ENCODE assay signal across 21 mouse cellular contexts in genomic region chr6:28486905-28487304, GRCm38 (mm10). TPM values are rescaled to one million over a fixed set of nuclear protein-coding genes. Genes with fewer than 3 reads are reported as not detected.
DNase-seq lines count a peak whose midpoint lies in the region; ATAC-seq and TF ChIP-seq lines count a peak whose summit lies in the region.
"Had no signal": no experiment of that assay in that cellular context is flagged by ENCODE, and none has a peak within 500 bp of the region (broad histone marks: within the 10 kb centered on the region; RNA-seq: fewer than 3 reads in every experiment).

No protein-coding gene starts in this region.

- no peak overlapping the region for H3K9ac ChIP-seq in heart, postnatal 0 days (replicated peaks; ENCODE audit: low read depth, low read length)
- H3K9ac ChIP-seq: heart, embryonic 12.5 days; hindbrain, embryonic 15.5 days; limb, embryonic 15.5 days; neural tube, embryonic 12.5 days; stomach, embryonic 15.5 days had no signal

- no peak overlapping the region; the same call in 1 of the 2 replicates for H3K4me2 ChIP-seq in heart, postnatal 0 days (ENCODE audit: low read depth, low read length)
- H3K4me2 ChIP-seq: heart, embryonic 12.5 days; hindbrain, embryonic 15.5 days; limb, embryonic 15.5 days; neural tube, embryonic 12.5 days; stomach, embryonic 15.5 days had no signal

- no peaks in the 10 kb centered on the region for H3K27me3 ChIP-seq in heart, postnatal 0 days (ENCODE audit: control insufficient read depth, insufficient read depth, low read length)
- no peaks in the 10 kb centered on the region for H3K27me3 ChIP-seq in C2C12 (ENCODE audit: control insufficient read depth, insufficient read depth, insufficient read length)
- no peaks in the 10 kb centered on the region for H3K27me3 ChIP-seq in small intestine, adult 2 months (ENCODE audit: control insufficient read depth, insufficient read depth, low read length)
- H3K27me3 ChIP-seq: heart, embryonic 12.5 days; hindbrain, embryonic 15.5 days; limb, embryonic 15.5 days; megakaryocyte, embryonic 14.5 days; neural tube, embryonic 12.5 days; stomach, embryonic 15.5 days had no signal

- peaks cover 96% of the 10 kb centered on the region for H3K79me3 ChIP-seq in C2C12 (ENCODE audit: low read depth)

- no peak overlapping the region for H3ac ChIP-seq in C2C12 (ENCODE audit: control insufficient read depth, insufficient read length, low read depth)

- ATAC-seq in heart, postnatal 0 days (ENCODE audit: insufficient read depth, low read depth): no peak

- TF ChIP-seq CTCF in heart, postnatal 0 days (IDR thresholded peaks at IDR 0.05; ENCODE audit: low read depth): no peak
- no peak for TF ChIP-seq CTCF in C2C12 (IDR thresholded peaks at IDR 0.05; ENCODE audit: control insufficient read depth, insufficient read depth, insufficient read length)
- no peak for TF ChIP-seq CTCF in embryonic fibroblast, embryonic 13.5 days (IDR thresholded peaks at IDR 0.05; ENCODE audit: borderline replicate concordance, insufficient read depth, low read length)
- no peak for TF ChIP-seq CTCF in small intestine, adult 2 months (IDR thresholded peaks at IDR 0.05; ENCODE audit: extremely low read depth, insufficient read length, insufficient replicate concordance, low read depth, low read length)

- H3K4me3 ChIP-seq in heart, postnatal 0 days (ENCODE audit: low read depth, low read length): no peak overlapping the region
- H3K4me3 ChIP-seq in C2C12 (ENCODE audit: insufficient read depth, poor library complexity, severe bottlenecking): no peak overlapping the region
- no peak overlapping the region for H3K4me3 ChIP-seq in embryonic fibroblast, embryonic 13.5 days (ENCODE audit: insufficient read depth, low read length)
- peak overlapping the region; percentile 42 for H3K4me3 ChIP-seq in small intestine, adult 2 months (ENCODE audit: low read depth, low read length)
- H3K4me3 ChIP-seq: heart, embryonic 12.5 days; hindbrain, embryonic 15.5 days; limb, embryonic 15.5 days; megakaryocyte, embryonic 14.5 days; neural tube, embryonic 12.5 days; stomach, embryonic 15.5 days had no signal

- DNase-seq in heart, postnatal 0 days (ENCODE audit: low spot score): no peak
- DNase-seq in heart, postnatal 36 days: no peak
- DNase-seq in adrenal gland, postnatal 25 days: no peak
- DNase-seq in spleen, postnatal 36 days (ENCODE audit: low spot score in 2 of 2): no peak
- DNase-seq: cerebellum, adult 11-12 months; cerebellum, postnatal 36 days; gastrocnemius, postnatal 25 days; kidney, adult 9 months; lung, adult 2 months had no signal

- no peak for TF ChIP-seq POLR2A in embryonic fibroblast, embryonic 13.5 days (IDR thresholded peaks at IDR 0.05; ENCODE audit: low read depth, low read length)
- TF ChIP-seq POLR2A in small intestine, adult 2 months (IDR thresholded peaks at IDR 0.05; ENCODE audit: low read depth, low read length): no peak

- intact Hi-C loops in heart, postnatal 36 days (cut with DNase I): no loop called here

- H3K9me3 ChIP-seq in heart, postnatal 0 days (replicated peaks; ENCODE audit: control insufficient read depth, low read length): no peaks in the 10 kb centered on the region
- H3K9me3 ChIP-seq: heart, embryonic 12.5 days; hindbrain, embryonic 15.5 days; limb, embryonic 15.5 days; megakaryocyte, embryonic 14.5 days; neural tube, embryonic 12.5 days; stomach, embryonic 15.5 days had no signal

- H3K4me1 ChIP-seq in heart, postnatal 0 days (ENCODE audit: control insufficient read depth, insufficient read depth): peaks cover 64% of the 10 kb centered on the region
- peaks cover 26% of the 10 kb centered on the region for H3K4me1 ChIP-seq in embryonic fibroblast, embryonic 13.5 days (ENCODE audit: control insufficient read depth, insufficient read depth, low read length)
- peaks cover 13% of the 10 kb centered on the region for H3K4me1 ChIP-seq in small intestine, adult 2 months (ENCODE audit: control insufficient read depth, insufficient read depth, insufficient read length, low read length)

- H3K36me3 ChIP-seq in heart, postnatal 0 days (replicated peaks; ENCODE audit: control insufficient read depth, insufficient read depth, low read length): peaks cover 6% of the 10 kb centered on the region; the same call in 1 of the 2 replicates
- peaks cover 74% of the 10 kb centered on the region for H3K36me3 ChIP-seq in C2C12 (ENCODE audit: control insufficient read depth, insufficient read depth)
- H3K36me3 ChIP-seq in small intestine, adult 2 months (ENCODE audit: control insufficient read depth, insufficient read depth, low read length): peaks cover 10% of the 10 kb centered on the region; the same call in 1 of the 2 replicates
- H3K36me3 ChIP-seq: hindbrain, embryonic 15.5 days had no signal

- TF ChIP-seq EP300 in heart, postnatal 0 days (IDR thresholded peaks at IDR 0.05; ENCODE audit: low read depth): no peak

- 87% methylated on average over 7 of the region's 7 CpGs for WGBS in heart, postnatal 0 days
- WGBS in small intestine, adult 2 months: 43% methylated on average over 7 of the region's 7 CpGs

- 0 out of 2 replicates have a peak overlapping the region, but pooled peaks have one; percentile 77 for H3K27ac ChIP-seq in heart, postnatal 0 days (ENCODE audit: low read depth)
- H3K27ac ChIP-seq in embryonic fibroblast, embryonic 13.5 days (ENCODE audit: insufficient read depth, low read length): peak overlapping the region; percentile 36; the same call in 1 of the 2 replicates
- peak overlapping the region; percentile 38 for H3K27ac ChIP-seq in small intestine, adult 2 months (ENCODE audit: insufficient read depth, low read depth, low read length)
- H3K27ac ChIP-seq: hindbrain, embryonic 15.5 days; limb, embryonic 15.5 days; neural tube, embryonic 12.5 days; stomach, embryonic 15.5 days had no signal

- H3K79me2 ChIP-seq in C2C12 (ENCODE audit: control insufficient read depth, insufficient read depth): peaks cover 100% of the 10 kb centered on the region

TF ChIP-seq in C2C12, 6 proteins besides CTCF, POLR2A, EP300 and RAD21:
- TF ChIP-seq USF1 (IDR thresholded peaks at IDR 0.05; ENCODE audit: low read depth) (no peak), CEBPB (IDR thresholded peaks at IDR 0.05; ENCODE audit: low read depth) (peak; percentile 87)
TF ChIP-seq in C2C12: peak in this region for 1.

RNA-seq across cellular contexts. Expression of gene Snd1, which starts 12.0 kb away (rescaled TPM):
- total RNA-seq in heart, postnatal 0 days (2014; rRNA removed; ENCODE audit: low replicate concordance): 101 and 120 TPM in 2 replicates
- 52.2 and 54.7 TPM in 2 replicates for polyA plus RNA-seq in heart, postnatal 0 days (2015; fragmentation: Nextera tagmentation; extraction: Ambion mirVana)
- total RNA-seq in heart, postnatal 36 days (2021): 10 to 100 TPM; 75.0 to 78.1 TPM
- polyA plus RNA-seq in C2C12 (2012; fragmentation: generic; extraction: Trizol): 155 TPM
- polyA plus RNA-seq in embryonic fibroblast, embryonic 13.5 days (2011; ENCODE audit: insufficient read length, low read depth, missing spikeins): 138 and 140 TPM in 2 replicates
- 61.7 and 77.7 TPM in 2 replicates for polyA plus RNA-seq in small intestine, adult 2 months (2012; rRNA removed)
- total RNA-seq in adrenal gland, postnatal 25 days (2021): 128 and 153 TPM in 2 replicates

RNA-seq across cellular contexts. Expression of gene Pax4, which starts 37.8 kb away (rescaled TPM):
- not detected in 2 replicates for total RNA-seq in heart, postnatal 0 days (2014; rRNA removed; ENCODE audit: low replicate concordance)
- polyA plus RNA-seq in heart, postnatal 0 days (2015; fragmentation: Nextera tagmentation; extraction: Ambion mirVana): not detected in 2 replicates
- total RNA-seq in heart, postnatal 36 days (2021): not detected
- not detected for polyA plus RNA-seq in C2C12 (2012; fragmentation: generic; extraction: Trizol)
- polyA plus RNA-seq in embryonic fibroblast, embryonic 13.5 days (2011; ENCODE audit: insufficient read length, low read depth, missing spikeins): not detected in 2 replicates
- polyA plus RNA-seq in small intestine, adult 2 months (2012; rRNA removed): 0.39 and 0.69 TPM in 2 replicates
- not detected in 2 replicates for total RNA-seq in adrenal gland, postnatal 25 days (2021)
- total RNA-seq: gastrocnemius, postnatal 25 days; midbrain, postnatal 0 days had no signal
- polyA plus RNA-seq: brain, embryonic 14.5 days; embryonic facial prominence, embryonic 11.5 days; heart, embryonic 12.5 days; hindbrain, embryonic 15.5 days; limb, embryonic 15.5 days; lung, adult 2 months; neural tube, embryonic 12.5 days had no signal

RNA-seq across cellular contexts. Expression of gene Gcc1, which starts 58.7 kb away (rescaled TPM):
- 5.9 and 6.4 TPM in 2 replicates for total RNA-seq in heart, postnatal 0 days (2014; rRNA removed; ENCODE audit: low replicate concordance)
- polyA plus RNA-seq in heart, postnatal 0 days (2015; fragmentation: Nextera tagmentation; extraction: Ambion mirVana): 4.2 and 4.3 TPM in 2 replicates
- 1 to 10 TPM; 9.4 to 9.5 TPM for total RNA-seq in heart, postnatal 36 days (2021)
- polyA plus RNA-seq in C2C12 (2012; fragmentation: generic; extraction: Trizol): 4.7 TPM
- polyA plus RNA-seq in embryonic fibroblast, embryonic 13.5 days (2011; ENCODE audit: insufficient read length, low read depth, missing spikeins): 15.3 and 15.4 TPM in 2 replicates
- polyA plus RNA-seq in small intestine, adult 2 months (2012; rRNA removed): 5.6 and 6.3 TPM in 2 replicates
- total RNA-seq in adrenal gland, postnatal 25 days (2021): 15.7 and 16.5 TPM in 2 replicates

RNA-seq across cellular contexts. Expression of gene Fscn3, which starts 59.3 kb away (rescaled TPM):
- not detected in 2 replicates for total RNA-seq in heart, postnatal 0 days (2014; rRNA removed; ENCODE audit: low replicate concordance)
- polyA plus RNA-seq in heart, postnatal 0 days (2015; fragmentation: Nextera tagmentation; extraction: Ambion mirVana): not detected in 2 replicates
- total RNA-seq in heart, postnatal 36 days (2021): not detected
- polyA plus RNA-seq in C2C12 (2012; fragmentation: generic; extraction: Trizol): not detected
- polyA plus RNA-seq in embryonic fibroblast, embryonic 13.5 days (2011; ENCODE audit: insufficient read length, low read depth, missing spikeins): not detected in 2 replicates
- polyA plus RNA-seq in small intestine, adult 2 months (2012; rRNA removed): 0.41 TPM in 1 of 2 replicates, not detected in the other
- not detected in 2 replicates for total RNA-seq in adrenal gland, postnatal 25 days (2021)
- total RNA-seq: gastrocnemius, postnatal 25 days; midbrain, postnatal 0 days had no signal
- polyA plus RNA-seq: embryonic facial prominence, embryonic 11.5 days; heart, embryonic 12.5 days; hindbrain, embryonic 15.5 days; limb, embryonic 15.5 days; lung, adult 2 months; midbrain, postnatal 0 days; neural tube, embryonic 12.5 days; stomach, embryonic 15.5 days had no signal
